Mouse (Mus musculus) heart, embryonic 11.5 days (tissue): ENCODE results near the gene Anapc15. TPM values are rescaled to one million over a fixed set of nuclear protein-coding genes. Genes with fewer than 3 reads are reported as not detected.

ENCODE experiments used
- ATAC-seq: fragments of 200-750 bp; cut with Nextera tagmentation; replicated peaks from 2 replicates; pipeline ENCODE4 v1.8.0; 2017; ENCODE audit warnings: moderate library complexity; ENCODE audit not compliant: insufficient number of reproducible peaks, low FRiP score, low TSS enrichment
- H3K27ac ChIP-seq: fragments of 300-500 bp; sonication (generic); 2 replicates; pipeline ENCODE4 v1.5.1; 2014; ENCODE audit warnings: mild to moderate bottlenecking, low read depth, low read length
- H3K27me3 ChIP-seq: fragments of 300-500 bp; sonication (generic); 2 replicates; pipeline ENCODE4 v1.6.1; 2014; ENCODE audit warnings: mild to moderate bottlenecking, low read length, mixed read lengths; ENCODE audit not compliant: control insufficient read depth, insufficient read depth
- H3K36me3 ChIP-seq: fragments of 300-500 bp; sonication (generic); 2 replicates; pipeline ENCODE4 v1.6.1; 2014; ENCODE audit warnings: mild to moderate bottlenecking, low read length, moderate library complexity, mixed read lengths; ENCODE audit not compliant: control insufficient read depth, insufficient read depth
- H3K4me1 ChIP-seq: fragments of 300-500 bp; sonication (generic); 2 replicates; pipeline ENCODE4 v1.6.1; 2014; ENCODE audit warnings: low read length; ENCODE audit not compliant: control insufficient read depth, insufficient read depth
- H3K4me2 ChIP-seq: fragments of 300-500 bp; sonication (generic); 2 replicates; pipeline ENCODE4 v1.6.1; 2014; ENCODE audit warnings: mild to moderate bottlenecking, moderate library complexity
- H3K4me3 ChIP-seq: fragments of 300-500 bp; sonication (generic); 2 replicates; pipeline ENCODE4 v1.5.1; 2014; ENCODE audit warnings: low read depth, low read length
- H3K9ac ChIP-seq: fragments of 300-500 bp; sonication (generic); 2 replicates; pipeline ENCODE4 v1.6.1; 2014; ENCODE audit warnings: mild to moderate bottlenecking, low read depth, low read length, moderate library complexity
- H3K9me3 ChIP-seq: fragments of 300-500 bp; sonication (generic); replicated peaks from 2 replicates; pipeline ENCODE4 v1.6.1; 2016; ENCODE audit warnings: low read length; ENCODE audit not compliant: control insufficient read depth
- WGBS: fragments of 180-500 bp; shearing (Covaris S2); extraction: QIAGEN DNeasy Blood & Tissue Kit; methylation state at CpG from one replicate; pipeline ENCODE4 v1.1.7; 2014; ENCODE audit not compliant: insufficient replicate concordance; 5-methylcytosine and 5-hydroxymethylcytosine counted together
- polyA plus RNA-seq: library from polyadenylated mRNA; unstranded; fragments of >200 nt; fragmentation: Nextera tagmentation; extraction: Ambion mirVana; gene quantifications from 2 replicates; pipeline ENCODE4 v1.2.1, GENCODE M21; 2014

Gene Anapc15
- polyA plus RNA-seq: 73.3 and 76.5 TPM in 2 replicates

- Histone ChIP-seq H3K4me1 (no peaks in the 10 kb centered on the region), H3K27me3 (no peaks in the 10 kb centered on the region), H3K4me3 (no peak within 1 kb of the TSS), H3K9me3 (no peaks in the 10 kb centered on the region), H3K27ac (no peak within 1 kb of the TSS), H3K4me2 (no peak within 1 kb of the TSS), H3K9ac (no peak within 1 kb of the TSS), H3K36me3 (no peaks in the 10 kb centered on the region)
- ATAC-seq: no peak
- 64% methylated on average over 3 of the region's 3 CpGs for WGBS
These were observed at the start of gene Anapc15 for GRCm38 (mm10) chr7:101863415-101863814. Anapc15 (plus strand) TSS chr7:101863715.

- Histone ChIP-seq H3K36me3 (no peaks in the 10 kb centered on the region), H3K4me1 (peaks cover 27% of the 10 kb centered on the region), H3K4me2 (peak within 1 kb of the TSS; percentile 66), H3K27ac (no peak within 1 kb of the TSS), H3K9me3 (no peaks in the 10 kb centered on the region), H3K4me3 (peak within 1 kb of the TSS; percentile 40), H3K9ac (0 out of 2 replicates have a peak within 1 kb of the TSS, but pooled peaks have one; percentile 10), H3K27me3 (peaks cover 57% of the 10 kb centered on the region)
- ATAC-seq: no peak
- WGBS: 2% methylated on average over 26 of the region's 45 CpGs
These were observed 45.6 kb upstream of the Anapc15 start, which contains the start of gene Phox2a for GRCm38 (mm10) chr7:101817861-101818401. Phox2a (plus strand) TSS chr7:101818313.

GRCm38 (mm10) chr7:101820295-101821030 lies 43.1 kb upstream of the Anapc15 start:
- no peak overlapping the region for H3K9ac ChIP-seq
- no peak overlapping the region for H3K27ac ChIP-seq
- H3K9me3 ChIP-seq: no peaks in the 10 kb centered on the region
- WGBS: 2% methylated on average over 35 of the region's 35 CpGs
- H3K4me3 ChIP-seq: peak overlapping the region; percentile 53
- no peak for ATAC-seq
- H3K36me3 ChIP-seq: peaks cover 9% of the 10 kb centered on the region; the same call in 1 of the 2 replicates
- peaks cover 55% of the 10 kb centered on the region for H3K27me3 ChIP-seq
- H3K4me1 ChIP-seq: peaks cover 29% of the 10 kb centered on the region
- H3K4me2 ChIP-seq: peak overlapping the region; percentile 95

GRCm38 (mm10) chr7:101821571-101822501 lies 41.7 kb upstream of the Anapc15 start:
- Histone ChIP-seq H3K36me3 (peaks cover 22% of the 10 kb centered on the region), H3K4me2 (peak overlapping the region; percentile 95), H3K9me3 (no peaks in the 10 kb centered on the region), H3K4me1 (peaks cover 29% of the 10 kb centered on the region), H3K27me3 (peaks cover 50% of the 10 kb centered on the region), H3K4me3 (peak overlapping the region; percentile 53), H3K27ac (peak overlapping the region; percentile 79), H3K9ac (peak overlapping the region; percentile 67)
- WGBS: under 1% methylated on average over 68 of the region's 71 CpGs
- ATAC-seq: peak; percentile 77

- no peaks in the 10 kb centered on the region for H3K9me3 ChIP-seq
- 33% methylated on average over 32 of the region's 32 CpGs for WGBS
- no peak for ATAC-seq
- H3K27me3 ChIP-seq: peaks cover 38% of the 10 kb centered on the region
- H3K4me3 ChIP-seq: no peak overlapping the region
- H3K9ac ChIP-seq: no peak overlapping the region
- H3K4me2 ChIP-seq: peak overlapping the region; percentile 95; the same call in 1 of the 2 replicates
- H3K4me1 ChIP-seq: peaks cover 27% of the 10 kb centered on the region
- H3K36me3 ChIP-seq: peaks cover 34% of the 10 kb centered on the region
- H3K27ac ChIP-seq: no peak overlapping the region
These were observed 40.4 kb upstream of the Anapc15 start for GRCm38 (mm10) chr7:101822836-101823757.

- Histone ChIP-seq H3K9me3 (no peaks in the 10 kb centered on the region), H3K27ac (no peak overlapping the region), H3K9ac (no peak overlapping the region), H3K4me1 (peaks cover 23% of the 10 kb centered on the region; the same call in 1 of the 2 replicates), H3K4me3 (no peak overlapping the region), H3K4me2 (no peak overlapping the region), H3K27me3 (peaks cover 29% of the 10 kb centered on the region), H3K36me3 (peaks cover 39% of the 10 kb centered on the region)
- 87% methylated on average over 18 of the region's 18 CpGs for WGBS
- ATAC-seq: no peak
These were observed 39.5 kb upstream of the Anapc15 start for GRCm38 (mm10) chr7:101823758-101824630.

- Histone ChIP-seq H3K4me1 (peaks cover 16% of the 10 kb centered on the region), H3K36me3 (peaks cover 63% of the 10 kb centered on the region), H3K9ac (no peak overlapping the region), H3K27me3 (no peaks in the 10 kb centered on the region), H3K4me3 (no peak overlapping the region), H3K9me3 (no peaks in the 10 kb centered on the region), H3K27ac (no peak overlapping the region), H3K4me2 (no peak overlapping the region)
- 83% methylated on average over 3 of the region's 3 CpGs for WGBS
- no peak for ATAC-seq
These were observed 33.1 kb upstream of the Anapc15 start for GRCm38 (mm10) chr7:101830373-101830772.
